Mouse (Mus musculus) kidney, postnatal 10 days (tissue): ENCODE data around the gene C1qb.

Experiments
- DNase-seq: peaks from one replicate; pipeline ENCODE4 v3.0.0; 2021; ENCODE audit warnings: mixed read lengths

The C1qb gene

GRCm38 (mm10) chr4:136842802-136843201, 43.2 kb downstream of the C1qb start:
- no peak for DNase-seq

- DNase-seq = no peak
Observed at GRCm38 (mm10) chr4:136842033-136842432, 44.0 kb downstream of the C1qb start.

GRCm38 (mm10) chr4:136841056-136841455, 44.9 kb downstream of the C1qb start:
- DNase-seq = peak; percentile 91

GRCm38 (mm10) chr4:136838462-136838861, 47.5 kb downstream of the C1qb start:
- DNase-seq = no peak

- DNase-seq = no peak
Observed at GRCm38 (mm10) chr4:136838026-136838425, 48.0 kb downstream of the C1qb start.

GRCm38 (mm10) chr4:136836387-136836931, 49.5 kb downstream of the C1qb start:
- no peak for DNase-seq

GRCm38 (mm10) chr4:136835621-136836386, 50.2 kb downstream of the C1qb start, which contains the start of gene Ephb2:
Ephb2 (minus strand) TSS chr4:136835988.
- peak; percentile 84 for DNase-seq

- DNase-seq = peak; percentile 51
Observed at GRCm38 (mm10) chr4:136834815-136835620, 51.0 kb downstream of the C1qb start.

- DNase-seq = no peak
Observed at GRCm38 (mm10) chr4:136834439-136834814, 51.6 kb downstream of the C1qb start.

GRCm38 (mm10) chr4:136833619-136834351, 52.2 kb downstream of the C1qb start:
- peak; percentile 21 for DNase-seq

- no peak for DNase-seq
Observed at GRCm38 (mm10) chr4:136832559-136833232, 53.3 kb downstream of the C1qb start.

- DNase-seq = no peak
Observed at GRCm38 (mm10) chr4:136830272-136830823, 55.6 kb downstream of the C1qb start.
